Mouse (Mus musculus) liver, adult 2 months (tissue): ENCODE data around the gene Cox5b.

Experiments
- CTCF ChIP-seq: fragments of 200-500 bp; IDR thresholded peaks from 2 replicates; pipeline ENCODE4 v1.5.1; 2011; ENCODE audit warnings: low read depth, low read length, control low read depth
- POLR2A ChIP-seq: fragments of 200-500 bp; IDR thresholded peaks from 2 replicates; pipeline ENCODE4 v1.6.1; 2011; ENCODE audit warnings: low read length, control low read depth; ENCODE audit not compliant: insufficient read depth; ENCODE audit errors: extremely low read depth

GRCm38 (mm10) chr1:36672648-36673350, 18.4 kb upstream of the Cox5b start:
- TF ChIP-seq POLR2A (no peak), CTCF (no peak)
